Mouse (Mus musculus): ENCODE data around the gene Tmem92.

Gene Tmem92

GRCm38 (mm10) chr11:94727306-94727705 is 55.2 kb downstream of the Tmem92 start:
- no peak for DNase-seq
